Mouse (Mus musculus) midbrain, postnatal 0 days (tissue): Measurements from ENCODE around the gene Fbxo27. TPM values are rescaled to one million over a fixed set of nuclear protein-coding genes. Genes with fewer than 3 reads are reported as not detected.
A peak's percentile ranks its signal among the peaks of the same experiment; 100 is the strongest.
"Not testable (repeated sequence)": the region's sequence is repeated elsewhere in the genome, so short reads cannot be mapped to it uniquely, and the experiment has no call there.

Experiments
- ATAC-seq: fragments of 200-750 bp; cut with Nextera tagmentation; 2 replicates; pipeline ENCODE4 v1.8.0; 2017; ENCODE audit warnings: moderate number of reproducible peaks, mild to moderate bottlenecking, moderate TSS enrichment, moderate library complexity; ENCODE audit not compliant: low FRiP score
- DNase-seq: peaks from one replicate; pipeline ENCODE4 v3.0.0-alpha.2; 2015; ENCODE audit warnings: low spot score
- H3K27ac ChIP-seq: fragments of 300-500 bp; sonication (generic); 2 replicates; pipeline ENCODE4 v1.5.1; 2014; ENCODE audit warnings: low read depth, mild to moderate bottlenecking, low read length, mixed read lengths
- H3K27me3 ChIP-seq: fragments of 300-500 bp; sonication (generic); 2 replicates; pipeline ENCODE4 v1.6.1; 2014; ENCODE audit warnings: low read length, control low read depth, mixed read lengths; ENCODE audit not compliant: insufficient read depth
- H3K36me3 ChIP-seq: fragments of 300-500 bp; sonication (generic); 2 replicates; pipeline ENCODE4 v1.6.1; 2014; ENCODE audit warnings: low read length, control low read depth, mixed read lengths; ENCODE audit not compliant: insufficient read depth
- H3K4me1 ChIP-seq: fragments of 300-500 bp; sonication (generic); 2 replicates; pipeline ENCODE4 v1.6.1; 2014; ENCODE audit warnings: mild to moderate bottlenecking, control low read depth, antibody characterized with exemption, low read length, mixed read lengths; ENCODE audit not compliant: insufficient read depth
- H3K4me2 ChIP-seq: fragments of 300-500 bp; sonication (generic); 2 replicates; pipeline ENCODE4 v1.6.1; 2014; ENCODE audit warnings: low read depth, mild to moderate bottlenecking, low read length, mixed read lengths; ENCODE audit not compliant: poor library complexity, severe bottlenecking
- H3K4me3 ChIP-seq: fragments of 300-500 bp; sonication (generic); 2 replicates; pipeline ENCODE4 v1.5.1; 2014; ENCODE audit warnings: low read depth, mild to moderate bottlenecking, low read length, moderate library complexity
- H3K9ac ChIP-seq: fragments of 300-500 bp; sonication (generic); replicated peaks from 2 replicates; pipeline ENCODE4 v1.6.1; 2014; ENCODE audit warnings: mild to moderate bottlenecking, low read length, moderate library complexity, mixed read lengths; ENCODE audit not compliant: poor library complexity, severe bottlenecking
- H3K9me3 ChIP-seq: fragments of 300-500 bp; sonication (generic); 2 replicates; pipeline ENCODE4 v1.6.1; 2016; ENCODE audit warnings: low read length, control low read depth
- CTCF ChIP-seq: IDR thresholded peaks from 2 replicates; pipeline ENCODE4 v1.5.1; 2016; ENCODE audit warnings: antibody characterized with exemption, mild to moderate bottlenecking
- WGBS: fragments of 180-500 bp; shearing (Covaris S2); extraction: QIAGEN DNeasy Blood & Tissue Kit; methylation state at CpG from one replicate; pipeline ENCODE4 v1.1.7; 2014; 5-methylcytosine and 5-hydroxymethylcytosine counted together
- polyA plus RNA-seq: library from polyadenylated mRNA; unstranded; fragments of >200 nt; fragmentation: Nextera tagmentation; extraction: Ambion mirVana; gene quantifications from 2 replicates; pipeline ENCODE4 v1.2.1, GENCODE M21; 2015
- total RNA-seq: library from RNA; depleted of rRNA; stranded (reverse); fragments of >200 nt; gene quantifications from 2 replicates; pipeline ENCODE4 v1.2.3, GENCODE M21; 2014

Fbxo27 gene
- total and polyA plus RNA-seq, 2 experiments from 2014 or later, result 7.4 to 10.4 TPM

DNA sequence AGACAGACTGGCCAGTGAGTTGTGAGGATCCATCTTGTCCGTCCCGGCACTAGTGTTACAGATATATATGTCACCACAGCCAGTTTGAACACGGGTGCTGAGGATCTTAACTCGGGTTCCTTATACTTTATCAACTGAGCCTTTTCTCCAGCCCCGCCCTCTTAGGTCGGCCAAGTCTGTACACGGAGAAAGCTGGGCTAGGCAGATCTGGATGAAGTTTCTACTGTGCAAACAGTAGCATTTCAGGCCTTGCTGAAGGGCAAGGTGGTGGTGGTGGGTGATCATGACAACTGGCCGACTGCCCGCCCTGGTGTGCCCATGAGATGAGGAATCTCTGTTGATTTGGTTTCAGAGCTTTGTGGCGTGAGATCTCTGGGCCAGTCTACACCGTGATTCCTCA, 4.6 kb downstream of the Fbxo27 start:
- WGBS, result 92% methylated on average over 11 of the region's 11 CpGs
- no peaks in the 10 kb centered on the region for H3K27me3 ChIP-seq
- no peak overlapping the region for H3K4me2 ChIP-seq
- no peak overlapping the region for H3K27ac ChIP-seq
- H3K9ac ChIP-seq, result no peak overlapping the region
- ATAC-seq (no peak), DNase-seq (no peak)
- no peak overlapping the region for H3K4me3 ChIP-seq
- no peak for TF ChIP-seq CTCF
- peaks cover 10% of the 10 kb centered on the region; the same call in 1 of the 2 replicates for H3K36me3 ChIP-seq
- no peaks in the 10 kb centered on the region for H3K4me1 ChIP-seq
- no peaks in the 10 kb centered on the region for H3K9me3 ChIP-seq

DNA sequence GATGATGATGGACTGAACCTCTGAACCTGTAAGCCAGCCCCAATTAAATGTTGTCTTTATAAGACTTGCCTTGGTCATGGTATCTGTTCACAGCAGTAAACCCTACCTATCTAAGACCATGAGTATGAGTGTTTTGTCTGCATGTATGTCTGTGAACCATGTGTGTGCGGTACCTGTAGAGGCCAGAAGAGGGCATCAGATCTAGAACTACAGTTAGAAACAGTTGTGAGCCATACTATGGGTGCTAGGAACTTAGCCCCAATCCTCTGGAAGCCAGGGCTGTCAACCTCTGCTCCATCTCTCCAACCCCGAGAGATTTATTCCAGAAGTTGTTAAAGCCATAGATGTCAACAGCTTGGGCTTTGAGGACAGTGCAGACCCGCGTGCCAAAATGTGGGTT, 7.6 kb downstream of the Fbxo27 start:
- H3K4me1 ChIP-seq, result no peaks in the 10 kb centered on the region
- DNase-seq (no peak), ATAC-seq (no peak)
- TF ChIP-seq CTCF, result no peak
- H3K4me3 ChIP-seq, result no peak overlapping the region
- H3K36me3 ChIP-seq, result peaks cover 10% of the 10 kb centered on the region; the same call in 1 of the 2 replicates
- WGBS, result 97% methylated on average over 4 of the region's 4 CpGs
- no peak overlapping the region for H3K27ac ChIP-seq
- H3K9ac ChIP-seq, result no peak overlapping the region
- no peaks in the 10 kb centered on the region for H3K9me3 ChIP-seq
- no peaks in the 10 kb centered on the region for H3K27me3 ChIP-seq
- no peak overlapping the region for H3K4me2 ChIP-seq

DNA sequence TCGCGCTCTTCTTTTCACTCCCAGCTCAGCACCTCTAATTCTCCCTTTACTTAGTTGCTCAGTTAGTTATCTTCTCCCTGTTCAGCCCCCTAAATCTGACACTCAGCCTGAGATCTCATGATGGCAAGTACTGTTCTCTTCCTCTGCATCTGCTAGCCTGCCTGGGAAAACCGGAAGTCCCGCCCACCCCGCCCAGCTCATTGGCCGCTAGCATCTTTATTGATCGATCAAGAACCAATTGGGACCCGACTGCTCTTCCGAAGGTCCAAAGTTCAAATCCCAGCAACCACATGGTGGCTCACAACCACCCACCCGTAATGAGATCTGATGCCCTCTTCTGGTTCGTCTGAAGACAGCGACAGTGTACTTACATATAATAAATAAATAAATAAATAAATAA, 8.7 kb downstream of the Fbxo27 start:
- H3K9me3 ChIP-seq, H3K4me2 ChIP-seq, H3K4me1 ChIP-seq, H3K27me3 ChIP-seq, ATAC-seq, DNase-seq, H3K27ac ChIP-seq, H3K4me3 ChIP-seq, H3K9ac ChIP-seq: not testable (repeated sequence)
- 97% methylated on average over 12 of the region's 12 CpGs for WGBS
- H3K36me3 ChIP-seq, result peaks cover 10% of the 10 kb centered on the region; the same call in 1 of the 2 replicates

DNA sequence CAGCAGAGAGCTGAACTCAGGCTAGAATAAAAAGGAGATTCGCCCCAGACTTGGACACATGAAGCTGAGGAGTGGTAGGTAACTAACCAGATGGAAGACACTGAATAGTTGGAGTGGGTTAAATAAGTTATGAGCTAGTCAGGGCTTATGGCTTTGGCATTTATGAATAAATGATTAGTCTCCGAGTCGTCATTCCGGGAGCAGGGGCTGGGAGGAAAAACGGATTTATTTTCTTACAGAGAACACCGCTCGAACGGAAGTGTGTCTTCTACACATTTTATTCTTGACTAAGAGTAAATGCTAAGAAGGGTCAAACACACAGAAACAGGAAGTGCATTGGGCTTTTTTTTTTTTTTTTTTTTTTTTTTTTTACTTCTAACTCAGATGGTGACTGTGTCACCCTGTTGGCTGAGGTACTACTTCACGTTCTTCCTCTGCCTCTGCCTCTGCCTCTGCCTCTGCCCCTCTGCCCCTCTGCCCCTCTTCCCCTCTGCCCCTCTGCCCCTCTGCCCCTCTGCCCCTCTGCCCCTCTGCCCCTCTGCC, 10.0 kb downstream of the Fbxo27 start:
- Histone ChIP-seq H3K4me3 (no peak overlapping the region), H3K4me2 (no peak overlapping the region), H3K27me3 (no peaks in the 10 kb centered on the region), H3K27ac (no peak overlapping the region), H3K9ac (no peak overlapping the region), H3K4me1 (no peaks in the 10 kb centered on the region), H3K9me3 (no peaks in the 10 kb centered on the region), H3K36me3 (peaks cover 7% of the 10 kb centered on the region; the same call in 1 of the 2 replicates)
- 61% methylated on average over 9 of the region's 9 CpGs for WGBS
- DNase-seq (no peak), ATAC-seq (no peak)
- TF ChIP-seq CTCF, result no peak

DNA sequence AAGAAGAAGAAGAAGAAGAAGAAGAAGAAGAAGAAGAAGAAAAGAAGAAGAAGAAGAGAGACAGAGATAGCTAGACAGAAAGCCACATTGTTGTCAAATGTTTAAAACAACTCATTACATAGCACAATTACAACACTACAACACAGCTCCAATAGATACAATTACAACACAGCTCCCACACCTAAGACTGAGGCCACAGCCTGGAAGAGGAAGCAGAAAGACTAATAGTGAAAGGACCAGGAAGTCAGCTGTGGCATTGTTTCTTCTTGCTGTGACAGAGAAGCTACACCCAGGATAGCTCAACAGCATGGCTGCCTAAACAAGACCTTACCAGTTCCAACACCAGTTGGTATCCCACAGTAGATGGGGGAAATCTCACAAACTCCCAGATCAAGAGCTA, 16.8 kb downstream of the Fbxo27 start:
- Histone ChIP-seq H3K27ac (no peak overlapping the region), H3K27me3 (no peaks in the 10 kb centered on the region), H3K4me3 (no peak overlapping the region), H3K9ac (no peak overlapping the region), H3K4me1 (no peaks in the 10 kb centered on the region), H3K4me2 (no peak overlapping the region), H3K36me3 (no peaks in the 10 kb centered on the region), H3K9me3 (no peaks in the 10 kb centered on the region)
- ATAC-seq (no peak), DNase-seq (no peak)
- no peak for TF ChIP-seq CTCF

DNA sequence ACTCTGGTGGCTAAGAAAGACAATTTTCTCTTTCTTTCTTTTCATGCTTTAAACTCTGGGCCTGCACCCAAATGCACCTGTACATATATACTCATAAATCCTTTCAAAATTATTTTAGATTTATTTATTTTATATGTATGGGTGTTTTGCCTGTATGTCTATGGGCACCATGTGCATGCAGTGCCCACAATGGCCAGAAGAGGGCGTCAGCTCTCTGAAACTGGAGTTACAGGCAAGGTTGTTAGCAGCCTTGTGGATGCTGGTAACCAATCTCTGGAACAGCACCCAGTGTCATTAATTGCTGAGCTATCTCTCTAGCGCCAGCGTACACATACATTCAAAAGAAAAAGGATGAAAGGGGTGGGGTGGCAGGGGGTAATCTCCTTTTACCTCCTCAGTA, 18.3 kb downstream of the Fbxo27 start:
- no peaks in the 10 kb centered on the region for H3K27me3 ChIP-seq
- H3K4me1 ChIP-seq, result no peaks in the 10 kb centered on the region
- ATAC-seq, result no peak
- H3K27ac ChIP-seq, result no peak overlapping the region
- WGBS, result 64% methylated on average over 3 of the region's 3 CpGs
- no peak for DNase-seq
- H3K4me3 ChIP-seq, result no peak overlapping the region
- H3K36me3 ChIP-seq, result no peaks in the 10 kb centered on the region
- H3K4me2 ChIP-seq, result no peak overlapping the region
- H3K9me3 ChIP-seq, result no peaks in the 10 kb centered on the region
- TF ChIP-seq CTCF, result peak; percentile 42
- no peak overlapping the region for H3K9ac ChIP-seq
